ENCODE assay signal across 14 mouse cellular contexts in the genomic region with DNA sequence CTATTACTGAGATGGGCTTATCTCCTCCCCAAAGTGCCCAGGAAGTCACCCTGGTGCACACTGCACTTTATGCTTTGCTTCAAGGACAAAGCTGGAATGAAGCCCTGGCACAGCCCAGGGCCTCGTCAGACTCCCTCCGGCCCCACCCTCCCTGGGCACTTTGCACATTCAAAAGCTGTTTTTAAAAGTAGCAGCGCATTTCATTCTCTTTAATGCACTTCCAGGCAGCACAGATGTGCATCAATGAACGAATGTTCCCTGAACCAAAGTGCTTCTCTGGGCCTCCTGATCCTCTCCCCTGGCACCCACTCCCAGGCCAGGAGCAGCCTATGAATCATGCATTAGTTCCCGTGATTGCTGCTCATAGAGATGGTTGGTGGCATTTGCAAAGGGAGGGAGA. TPM values are rescaled to one million over a fixed set of nuclear protein-coding genes. Genes with fewer than 3 reads are reported as not detected.
A peak's percentile ranks its signal among the peaks of the same experiment; 100 is the strongest.
DNase-seq lines count a peak whose midpoint lies in the region; TF ChIP-seq lines count a peak whose summit lies in the region.
"Had no signal": no experiment of that assay in that cellular context is flagged by ENCODE, and none has a peak within 500 bp of the region (broad histone marks: within the 10 kb centered on the region; RNA-seq: fewer than 3 reads in every experiment).

No protein-coding gene starts in this region.

- DNase-seq in layer of hippocampus, adult 2 months (ENCODE audit: low spot score in 2 of 2): no peak
- no peak for DNase-seq in layer of hippocampus, postnatal 14 days (ENCODE audit: low spot score in 2 of 2)
- DNase-seq in right cerebral cortex, postnatal 25 days: peak; percentile 5
- DNase-seq in right cerebral cortex, postnatal 4 days: no peak
- DNase-seq in adrenal gland, postnatal 36 days: peak; percentile 75 to 80
- no peak for DNase-seq in left cerebral cortex, adult 18-20 months (ENCODE audit: low spot score in 2 of 2)
- no peak for DNase-seq in kidney, adult 9 months
- DNase-seq: cerebellum, adult 9-11 months; kidney, postnatal 14 days; thymus, postnatal 36 days had no signal

- no peak for TF ChIP-seq CTCF in layer of hippocampus, adult 2 months (conservative IDR thresholded peaks at IDR 0.05)

- H3K4me3 ChIP-seq in layer of hippocampus, adult 2 months: no peak overlapping the region
- H3K4me3 ChIP-seq: hindbrain, embryonic 10.5 days; liver, embryonic 12.5 days had no signal

- H3K27ac ChIP-seq in layer of hippocampus, adult 2 months: 0 out of 2 replicates have a peak overlapping the region, but pooled peaks have one; percentile 23
- H3K27ac ChIP-seq: hindbrain, embryonic 10.5 days; liver, embryonic 12.5 days had no signal

RNA-seq across cellular contexts. Expression of a gene that starts 53.8 kb away (rescaled TPM):
- total RNA-seq in layer of hippocampus, adult 2 months (2021): under 1 TPM; 0.46 to 0.49 TPM
- total RNA-seq in layer of hippocampus, postnatal 14 days (2021): 1 to 10 TPM in 1 of 2 experiments, under 1 TPM in 1; 0.57 to 1.4 TPM
- 10 to 100 TPM in 1 of 2 experiments, 1 to 10 TPM in 1; 8.9 to 15.2 TPM for total RNA-seq in adrenal gland, postnatal 36 days (2021)
- 1 to 10 TPM in 1 of 2 experiments, under 1 TPM in 1; 0.45 to 1.2 TPM for total RNA-seq in left cerebral cortex, adult 18-20 months (2021)
- total RNA-seq: megakaryocyte, adult 5-6 weeks; MEL had no signal

Comparison
In these comparisons a context has a peak if more than half of its experiments do, and no peak if none do; other contexts are left out.
1. DNase-seq: peak in right cerebral cortex, postnatal 25 days (single experiment) and adrenal gland, postnatal 36 days (2 of 2); none in layer of hippocampus, adult 2 months (0 of 2), layer of hippocampus, postnatal 14 days (0 of 2), right cerebral cortex, postnatal 4 days (single experiment), left cerebral cortex, adult 18-20 months (0 of 2) and kidney, adult 9 months (single experiment).
2. RNA of a gene that starts 53.8 kb away (total RNA-seq): 8.9 to 15.2 TPM in adrenal gland, postnatal 36 days; 0.57 to 1.4 TPM in layer of hippocampus, postnatal 14 days, 0.45 to 1.2 TPM in left cerebral cortex, adult 18-20 months and 0.46 to 0.49 TPM in layer of hippocampus, adult 2 months; every median in the first group is over 4 times any median in the second.